Mouse (Mus musculus) limb, embryonic 12.5 days (tissue): ENCODE measurements around the gene Cav3. TPM values are rescaled to one million over a fixed set of nuclear protein-coding genes. Genes with fewer than 3 reads are reported as not detected.
A peak's percentile ranks its signal among the peaks of the same experiment; 100 is the strongest.

ENCODE experiments used
- ATAC-seq: fragments of 200-750 bp; cut with Nextera tagmentation; 2 replicates; pipeline ENCODE4 v1.8.0; 2017; ENCODE audit warnings: low read depth, moderate TSS enrichment; ENCODE audit not compliant: insufficient number of reproducible peaks, insufficient read depth, low FRiP score, low TSS enrichment
- H3K27ac ChIP-seq: fragments of 300-500 bp; sonication (generic); 2 replicates; pipeline ENCODE4 v1.5.1; 2016; ENCODE audit warnings: mild to moderate bottlenecking, moderate library complexity
- H3K27me3 ChIP-seq: fragments of 300-500 bp; sonication (generic); 2 replicates; pipeline ENCODE4 v1.6.1; 2016; ENCODE audit warnings: mild to moderate bottlenecking, moderate library complexity
- H3K36me3 ChIP-seq: fragments of 300-500 bp; sonication (generic); 2 replicates; pipeline ENCODE4 v1.6.1; 2016; ENCODE audit warnings: mild to moderate bottlenecking, moderate library complexity
- H3K4me1 ChIP-seq: fragments of 300-500 bp; sonication (generic); replicated peaks from 2 replicates; pipeline ENCODE4 v1.6.1; 2016
- H3K4me2 ChIP-seq: fragments of 300-500 bp; sonication (generic); 2 replicates; pipeline ENCODE4 v1.6.1; 2016; ENCODE audit warnings: mild to moderate bottlenecking, moderate library complexity
- H3K4me3 ChIP-seq: fragments of 300-500 bp; sonication (generic); replicated peaks from 2 replicates; pipeline ENCODE4 v1.5.1; 2016; ENCODE audit warnings: mild to moderate bottlenecking
- H3K9ac ChIP-seq: fragments of 300-500 bp; sonication (generic); replicated peaks from 2 replicates; pipeline ENCODE4 v1.6.1; 2016; ENCODE audit warnings: mild to moderate bottlenecking, moderate library complexity
- H3K9me3 ChIP-seq: fragments of 300-500 bp; sonication (generic); 2 replicates; pipeline ENCODE4 v1.6.1; 2016; ENCODE audit warnings: mild to moderate bottlenecking, moderate library complexity
- WGBS: fragments of 180-500 bp; shearing (Covaris S2); methylation state at CpG from one replicate; pipeline ENCODE4 v1.1.7; 2016; 5-methylcytosine and 5-hydroxymethylcytosine counted together
- polyA plus RNA-seq: library from polyadenylated mRNA; unstranded; fragments of >200 nt; fragmentation: Nextera tagmentation; extraction: Ambion mirVana; gene quantifications from 2 replicates; pipeline ENCODE4 v1.2.1, GENCODE M21; 2016

Gene Cav3
- polyA plus RNA-seq, 1 experiment from 2014 or later = 1.9 TPM

DNA sequence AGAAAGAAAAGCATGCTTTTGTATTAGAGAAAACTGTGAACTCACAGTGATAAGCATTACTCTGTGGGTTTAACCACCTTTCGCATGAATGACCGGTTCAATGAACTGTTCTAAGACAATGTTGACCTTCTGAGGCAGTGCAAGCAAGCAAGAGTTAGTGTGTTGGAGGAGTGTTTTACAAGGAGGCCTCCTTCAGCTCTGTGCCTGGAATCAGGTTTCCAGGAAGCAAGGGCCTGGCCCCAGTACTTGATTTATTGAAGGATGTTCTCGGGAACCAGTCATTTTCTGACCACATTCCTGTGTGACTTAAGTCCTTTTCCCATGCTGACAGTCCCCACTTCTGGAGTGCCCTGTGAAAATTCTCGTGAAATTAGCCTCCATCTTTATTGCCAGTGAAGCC, 35.9 kb downstream of the Cav3 start:
- Histone ChIP-seq H3K4me1 (peaks cover 27% of the 10 kb centered on the region), H3K27ac (peak overlapping the region; percentile 23; the same call in 1 of the 2 replicates), H3K4me2 (no peak overlapping the region), H3K9ac (no peak overlapping the region), H3K36me3 (no peaks in the 10 kb centered on the region), H3K4me3 (no peak overlapping the region), H3K9me3 (no peaks in the 10 kb centered on the region), H3K27me3 (peaks cover 24% of the 10 kb centered on the region)
- 14% methylated on average over 4 of the region's 4 CpGs for WGBS
- ATAC-seq = no peak

GRCm38 (mm10) chr6:112496291-112497060, 37.2 kb downstream of the Cav3 start:
- 71% methylated on average over 8 of the region's 8 CpGs for WGBS
- Histone ChIP-seq H3K36me3 (no peaks in the 10 kb centered on the region), H3K27me3 (peaks cover 15% of the 10 kb centered on the region), H3K9me3 (no peaks in the 10 kb centered on the region), H3K27ac (no peak overlapping the region), H3K4me1 (peaks cover 21% of the 10 kb centered on the region), H3K4me3 (no peak overlapping the region), H3K9ac (no peak overlapping the region), H3K4me2 (no peak overlapping the region)
- ATAC-seq = no peak

GRCm38 (mm10) chr6:112497456-112497855, 38.2 kb downstream of the Cav3 start:
- Histone ChIP-seq H3K27ac (no peak overlapping the region), H3K36me3 (no peaks in the 10 kb centered on the region), H3K9me3 (no peaks in the 10 kb centered on the region), H3K4me3 (no peak overlapping the region), H3K4me1 (peaks cover 21% of the 10 kb centered on the region), H3K9ac (no peak overlapping the region), H3K27me3 (peaks cover 6% of the 10 kb centered on the region; the same call in 1 of the 2 replicates), H3K4me2 (no peak overlapping the region)
- 78% methylated on average over 2 of the region's 2 CpGs for WGBS
- ATAC-seq = no peak

- Histone ChIP-seq H3K27me3 (no peaks in the 10 kb centered on the region; the same call in 1 of the 2 replicates), H3K9me3 (no peaks in the 10 kb centered on the region), H3K36me3 (no peaks in the 10 kb centered on the region), H3K9ac (no peak overlapping the region), H3K4me3 (no peak overlapping the region), H3K4me2 (no peak overlapping the region), H3K27ac (no peak overlapping the region), H3K4me1 (peaks cover 21% of the 10 kb centered on the region)
- no peak for ATAC-seq
- WGBS = 95% methylated on average over 3 of the region's 3 CpGs
Measured at GRCm38 (mm10) chr6:112498716-112499115, 39.4 kb downstream of the Cav3 start.

- no peak overlapping the region for H3K9ac ChIP-seq
- ATAC-seq = no peak
- no peaks in the 10 kb centered on the region for H3K9me3 ChIP-seq
- H3K4me3 ChIP-seq = no peak overlapping the region
- H3K27me3 ChIP-seq = no peaks in the 10 kb centered on the region; the same call in 1 of the 2 replicates
- H3K36me3 ChIP-seq = no peaks in the 10 kb centered on the region
- H3K4me2 ChIP-seq = no peak overlapping the region
- H3K27ac ChIP-seq = no peak overlapping the region
- H3K4me1 ChIP-seq = peaks cover 19% of the 10 kb centered on the region
- WGBS = 69% methylated on average over 2 of the region's 2 CpGs
Measured at GRCm38 (mm10) chr6:112499456-112499855, 40.2 kb downstream of the Cav3 start.

DNA sequence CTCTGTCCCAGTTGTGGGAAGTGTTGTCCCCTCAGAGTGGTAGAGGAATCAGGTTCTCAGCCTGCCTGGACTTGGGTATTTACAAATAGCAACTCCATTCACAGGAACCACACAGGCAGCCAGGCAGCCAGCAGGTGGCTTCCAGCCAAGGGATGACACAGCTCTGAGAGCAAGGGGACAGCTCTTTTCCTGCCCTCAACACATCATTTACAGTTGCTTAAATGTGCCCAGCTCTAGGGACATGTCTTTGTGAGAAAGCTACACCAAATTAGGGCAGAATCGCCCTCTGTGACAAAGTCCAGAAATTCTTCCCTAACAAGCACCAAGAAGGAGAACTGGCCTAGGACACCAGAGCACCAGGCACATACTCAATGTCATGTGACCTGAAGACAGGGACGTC, 41.9 kb downstream of the Cav3 start:
- H3K9ac ChIP-seq = no peak overlapping the region
- ATAC-seq = no peak
- H3K27ac ChIP-seq = no peak overlapping the region
- 81% methylated on average over 2 of the region's 2 CpGs for WGBS
- H3K36me3 ChIP-seq = no peaks in the 10 kb centered on the region
- peaks cover 2% of the 10 kb centered on the region for H3K4me1 ChIP-seq
- H3K4me3 ChIP-seq = no peak overlapping the region
- H3K9me3 ChIP-seq = no peaks in the 10 kb centered on the region
- no peaks in the 10 kb centered on the region; the same call in 1 of the 2 replicates for H3K27me3 ChIP-seq
- H3K4me2 ChIP-seq = no peak overlapping the region

- Histone ChIP-seq H3K9me3 (no peaks in the 10 kb centered on the region), H3K4me3 (no peak overlapping the region), H3K27me3 (peaks cover 10% of the 10 kb centered on the region; the same call in 1 of the 2 replicates), H3K4me1 (peaks cover 11% of the 10 kb centered on the region), H3K9ac (no peak overlapping the region), H3K36me3 (no peaks in the 10 kb centered on the region), H3K27ac (no peak overlapping the region), H3K4me2 (no peak overlapping the region)
- ATAC-seq = no peak
- 55% methylated on average over 2 of the region's 2 CpGs for WGBS
Measured at GRCm38 (mm10) chr6:112507617-112508016, 48.3 kb downstream of the Cav3 start.

DNA sequence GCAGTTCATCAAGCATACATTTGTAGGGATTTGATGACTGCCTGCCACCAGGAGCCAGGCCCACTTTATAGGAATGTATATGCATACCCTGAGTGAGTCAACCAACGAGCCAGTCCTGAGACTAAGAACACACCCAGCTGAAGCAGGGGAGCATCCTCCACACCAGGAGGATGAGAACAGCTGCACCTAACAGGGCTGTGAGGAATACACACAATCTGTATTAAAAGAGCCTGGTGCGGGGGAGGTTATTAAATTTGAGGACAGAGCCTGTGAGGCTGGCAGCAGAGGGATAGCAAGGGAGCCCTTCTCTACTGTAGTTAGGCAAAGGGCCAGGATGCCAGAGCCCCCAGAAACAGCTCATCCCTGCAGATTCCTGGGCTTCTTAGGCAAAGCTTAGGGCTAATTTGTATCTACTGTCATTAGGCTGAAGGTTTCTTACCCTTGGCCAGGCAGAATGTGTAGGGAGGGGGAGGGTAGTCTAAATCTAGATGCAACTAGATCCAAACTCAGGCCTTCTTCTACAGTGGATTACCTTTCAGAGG, 50.4 kb downstream of the Cav3 start:
- no peak overlapping the region for H3K27ac ChIP-seq
- ATAC-seq = no peak
- WGBS = 46% methylated on average over 2 of the region's 2 CpGs

DNA sequence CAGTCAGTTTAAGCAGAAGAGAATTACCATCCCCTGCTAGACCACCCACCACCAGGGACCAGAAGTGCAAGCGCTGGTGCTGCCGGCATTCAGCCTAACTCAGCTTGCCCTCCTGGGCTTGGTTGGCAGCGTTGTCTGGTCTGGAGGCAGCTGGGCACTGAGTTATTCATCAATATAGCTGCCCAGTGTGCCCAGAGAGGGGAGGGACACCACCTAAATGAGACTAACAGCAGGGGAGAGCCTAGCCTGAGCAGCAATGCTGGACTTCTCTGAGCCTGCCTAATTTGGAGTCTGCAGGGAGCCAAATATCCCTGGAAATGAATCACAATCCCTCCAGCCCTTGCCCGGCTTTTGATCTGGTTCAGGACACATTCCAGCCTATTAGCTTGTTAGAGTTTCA, 51.0 kb downstream of the Cav3 start:
- no peak overlapping the region for H3K27ac ChIP-seq
- no peak for ATAC-seq
- 15% methylated on average over 4 of the region's 4 CpGs for WGBS
- peaks cover 10% of the 10 kb centered on the region; the same call in 1 of the 2 replicates for H3K27me3 ChIP-seq
- no peaks in the 10 kb centered on the region for H3K36me3 ChIP-seq
- no peaks in the 10 kb centered on the region for H3K9me3 ChIP-seq
- H3K9ac ChIP-seq = no peak overlapping the region
- peaks cover 11% of the 10 kb centered on the region for H3K4me1 ChIP-seq
- H3K4me3 ChIP-seq = no peak overlapping the region
- no peak overlapping the region for H3K4me2 ChIP-seq

More for the DNA sequence above, 50.4 kb downstream of the Cav3 start:
- peaks cover 10% of the 10 kb centered on the region; the same call in 1 of the 2 replicates for H3K27me3 ChIP-seq
- no peak overlapping the region for H3K4me2 ChIP-seq
- no peak overlapping the region for H3K9ac ChIP-seq
- H3K4me1 ChIP-seq = peaks cover 11% of the 10 kb centered on the region
- no peaks in the 10 kb centered on the region for H3K36me3 ChIP-seq
- H3K9me3 ChIP-seq = no peaks in the 10 kb centered on the region
- no peak overlapping the region for H3K4me3 ChIP-seq

DNA sequence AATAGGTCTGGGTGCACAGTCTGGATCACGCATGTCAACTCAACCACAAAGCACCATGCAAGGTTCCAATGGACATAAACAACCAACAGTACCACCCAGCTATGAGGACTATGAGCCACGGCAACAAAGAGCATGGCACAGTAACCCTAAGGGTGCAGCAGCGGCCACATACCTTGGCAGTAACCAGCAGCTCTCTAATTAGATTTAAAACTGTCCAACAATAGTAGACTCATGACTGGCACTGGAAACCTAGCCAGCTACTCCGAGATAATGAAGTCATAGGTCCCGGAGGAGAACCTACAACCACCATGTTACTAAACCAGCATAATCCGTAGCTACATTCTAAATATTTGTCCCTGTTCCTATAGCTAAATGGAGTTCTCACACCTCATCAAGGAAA, 55.3 kb downstream of the Cav3 start:
- Histone ChIP-seq H3K27me3 (peaks cover 12% of the 10 kb centered on the region; the same call in 1 of the 2 replicates), H3K4me2 (no peak overlapping the region), H3K4me3 (no peak overlapping the region), H3K9me3 (no peaks in the 10 kb centered on the region), H3K9ac (no peak overlapping the region), H3K4me1 (peaks cover 13% of the 10 kb centered on the region), H3K36me3 (no peaks in the 10 kb centered on the region), H3K27ac (no peak overlapping the region)
- WGBS = 92% methylated on average over 6 of the region's 6 CpGs
- ATAC-seq = no peak

DNA sequence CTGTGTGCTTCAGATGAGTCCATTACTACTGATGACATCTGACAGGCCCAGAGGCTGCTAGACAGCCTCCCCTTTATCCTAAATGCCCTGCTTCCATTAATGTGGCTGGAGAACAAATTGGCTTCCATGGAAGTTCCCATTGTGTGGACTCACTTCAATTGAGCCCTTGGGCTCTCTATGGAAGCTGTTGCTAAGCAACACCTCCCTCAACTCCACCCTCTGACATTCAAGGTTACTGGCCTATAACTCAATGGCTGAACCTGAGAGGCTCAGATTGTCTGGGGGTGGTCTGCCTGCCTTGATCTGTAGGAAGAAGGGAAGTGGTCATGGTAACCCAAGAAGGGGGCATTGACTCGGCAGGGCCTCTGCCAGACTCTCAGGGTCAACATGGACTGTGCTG, 57.2 kb downstream of the Cav3 start:
- Histone ChIP-seq H3K4me3 (no peak overlapping the region), H3K27ac (no peak overlapping the region), H3K9me3 (no peaks in the 10 kb centered on the region), H3K36me3 (no peaks in the 10 kb centered on the region), H3K4me2 (no peak overlapping the region), H3K27me3 (peaks cover 5% of the 10 kb centered on the region; the same call in 1 of the 2 replicates), H3K9ac (no peak overlapping the region), H3K4me1 (peaks cover 3% of the 10 kb centered on the region; the same call in 1 of the 2 replicates)
- ATAC-seq = no peak
- 32% methylated on average over 1 of the region's 1 CpGs for WGBS
